Mouse (Mus musculus) intestine, embryonic 16.5 days (tissue): ENCODE measurements around the gene Adamts14. TPM values are rescaled to one million over a fixed set of nuclear protein-coding genes. Genes with fewer than 3 reads are reported as not detected.

ENCODE experiments used
- ATAC-seq: fragments of 200-750 bp; cut with Nextera tagmentation; 2 replicates; pipeline ENCODE4 v1.8.0; 2017; ENCODE audit warnings: moderate TSS enrichment, moderate library complexity
- H3K27ac ChIP-seq: fragments of 300-500 bp; sonication (generic); 2 replicates; pipeline ENCODE4 v1.5.1; 2014; ENCODE audit warnings: mild to moderate bottlenecking, low read length
- H3K27me3 ChIP-seq: fragments of 300-500 bp; sonication (generic); replicated peaks from 2 replicates; pipeline ENCODE4 v1.6.1; 2014; ENCODE audit warnings: low read length, control low read depth, mixed read lengths; ENCODE audit not compliant: control insufficient read depth, insufficient read depth
- H3K36me3 ChIP-seq: fragments of 300-500 bp; sonication (generic); 2 replicates; pipeline ENCODE4 v1.6.1; 2014; ENCODE audit warnings: low read length, control low read depth; ENCODE audit not compliant: control insufficient read depth, insufficient read depth
- H3K4me1 ChIP-seq: fragments of 300-500 bp; sonication (generic); 2 replicates; pipeline ENCODE4 v1.6.1; 2014; ENCODE audit warnings: low read length, control low read depth, mixed read lengths; ENCODE audit not compliant: control insufficient read depth, insufficient read depth
- H3K4me2 ChIP-seq: fragments of 300-500 bp; sonication (generic); 2 replicates; pipeline ENCODE4 v1.6.1; 2014; ENCODE audit warnings: low read depth, low read length, control low read depth
- H3K4me3 ChIP-seq: fragments of 300-500 bp; sonication (generic); 2 replicates; pipeline ENCODE4 v1.5.1; 2014; ENCODE audit warnings: mild to moderate bottlenecking, low read length
- H3K9ac ChIP-seq: fragments of 300-500 bp; sonication (generic); 2 replicates; pipeline ENCODE4 v1.6.1; 2014; ENCODE audit warnings: low read depth, low read length
- H3K9me3 ChIP-seq: fragments of 300-500 bp; sonication (generic); 2 replicates; pipeline ENCODE4 v1.6.1; 2016; ENCODE audit warnings: low read length, control low read depth; ENCODE audit not compliant: control insufficient read depth
- WGBS: fragments of 180-500 bp; shearing (Covaris S2); extraction: QIAGEN DNeasy Blood & Tissue Kit; methylation state at CpG from one replicate; pipeline ENCODE4 v1.1.7; 2014; 5-methylcytosine and 5-hydroxymethylcytosine counted together
- polyA plus RNA-seq: library from polyadenylated mRNA; unstranded; fragments of >200 nt; fragmentation: Nextera tagmentation; extraction: Ambion mirVana; gene quantifications from 2 replicates; pipeline ENCODE4 v1.2.1, GENCODE M21; 2015

The Adamts14 gene
- polyA plus RNA-seq, 1 experiment from 2014 or later, result 0.75 TPM

- ATAC-seq, result no peak
- H3K27ac ChIP-seq, result no peak overlapping the region
- no peaks in the 10 kb centered on the region for H3K4me1 ChIP-seq
- no peak overlapping the region for H3K4me2 ChIP-seq
- H3K36me3 ChIP-seq, result no peaks in the 10 kb centered on the region
- WGBS, result 77% methylated on average over 2 of the region's 2 CpGs
- H3K4me3 ChIP-seq, result no peak overlapping the region
- H3K27me3 ChIP-seq, result no peaks in the 10 kb centered on the region
- H3K9me3 ChIP-seq, result no peaks in the 10 kb centered on the region
- H3K9ac ChIP-seq, result no peak overlapping the region
These were observed 104.8 kb downstream of the Adamts14 start for GRCm38 (mm10) chr10:61168393-61168792.

GRCm38 (mm10) chr10:61167333-61168096 lies 105.7 kb downstream of the Adamts14 start:
- Histone ChIP-seq H3K9ac (no peak overlapping the region), H3K4me3 (no peak overlapping the region), H3K4me1 (no peaks in the 10 kb centered on the region), H3K4me2 (no peak overlapping the region), H3K36me3 (no peaks in the 10 kb centered on the region), H3K9me3 (no peaks in the 10 kb centered on the region), H3K27me3 (no peaks in the 10 kb centered on the region), H3K27ac (no peak overlapping the region)
- WGBS, result 49% methylated on average over 9 of the region's 9 CpGs
- ATAC-seq, result no peak

- H3K4me3 ChIP-seq, result no peak overlapping the region
- no peak overlapping the region for H3K4me2 ChIP-seq
- H3K4me1 ChIP-seq, result no peaks in the 10 kb centered on the region
- H3K36me3 ChIP-seq, result no peaks in the 10 kb centered on the region
- no peak for ATAC-seq
- no peak overlapping the region for H3K9ac ChIP-seq
- no peak overlapping the region for H3K27ac ChIP-seq
- no peaks in the 10 kb centered on the region for H3K9me3 ChIP-seq
- WGBS, result 65% methylated on average over 3 of the region's 3 CpGs
- no peaks in the 10 kb centered on the region for H3K27me3 ChIP-seq
These were observed 110.9 kb downstream of the Adamts14 start for GRCm38 (mm10) chr10:61162366-61162765.

- Histone ChIP-seq H3K27ac (no peak overlapping the region), H3K4me3 (no peak overlapping the region), H3K4me2 (no peak overlapping the region), H3K36me3 (no peaks in the 10 kb centered on the region), H3K27me3 (no peaks in the 10 kb centered on the region), H3K4me1 (no peaks in the 10 kb centered on the region), H3K9ac (no peak overlapping the region), H3K9me3 (no peaks in the 10 kb centered on the region)
- 85% methylated on average over 4 of the region's 4 CpGs for WGBS
- no peak for ATAC-seq
These were observed 112.6 kb downstream of the Adamts14 start for GRCm38 (mm10) chr10:61160671-61161070.

- ATAC-seq, result no peak
- Histone ChIP-seq H3K4me3 (no peak overlapping the region), H3K27me3 (no peaks in the 10 kb centered on the region), H3K4me2 (no peak overlapping the region), H3K27ac (no peak overlapping the region), H3K9me3 (no peaks in the 10 kb centered on the region), H3K9ac (no peak overlapping the region), H3K36me3 (no peaks in the 10 kb centered on the region), H3K4me1 (no peaks in the 10 kb centered on the region)
- 60% methylated on average over 7 of the region's 7 CpGs for WGBS
These were observed 113.1 kb downstream of the Adamts14 start for GRCm38 (mm10) chr10:61160089-61160488.

- no peak overlapping the region for H3K9ac ChIP-seq
- no peak overlapping the region for H3K4me2 ChIP-seq
- H3K4me1 ChIP-seq, result no peaks in the 10 kb centered on the region
- no peak overlapping the region for H3K4me3 ChIP-seq
- H3K36me3 ChIP-seq, result no peaks in the 10 kb centered on the region
- H3K9me3 ChIP-seq, result no peaks in the 10 kb centered on the region
- H3K27me3 ChIP-seq, result no peaks in the 10 kb centered on the region
- 56% methylated on average over 3 of the region's 3 CpGs for WGBS
- ATAC-seq, result no peak
- no peak overlapping the region for H3K27ac ChIP-seq
These were observed 114.6 kb downstream of the Adamts14 start for GRCm38 (mm10) chr10:61158594-61158993.

- no peak overlapping the region for H3K27ac ChIP-seq
- no peak overlapping the region for H3K4me3 ChIP-seq
- WGBS, result 87% methylated on average over 2 of the region's 2 CpGs
- ATAC-seq, result no peak
- no peaks in the 10 kb centered on the region for H3K36me3 ChIP-seq
- H3K9me3 ChIP-seq, result no peaks in the 10 kb centered on the region
- H3K9ac ChIP-seq, result no peak overlapping the region
- no peak overlapping the region for H3K4me2 ChIP-seq
- H3K4me1 ChIP-seq, result no peaks in the 10 kb centered on the region
- H3K27me3 ChIP-seq, result no peaks in the 10 kb centered on the region
These were observed 116.8 kb downstream of the Adamts14 start for GRCm38 (mm10) chr10:61156453-61156852.

- Histone ChIP-seq H3K4me2 (no peak overlapping the region), H3K27me3 (no peaks in the 10 kb centered on the region), H3K4me1 (no peaks in the 10 kb centered on the region), H3K9ac (no peak overlapping the region), H3K36me3 (no peaks in the 10 kb centered on the region), H3K27ac (no peak overlapping the region), H3K9me3 (no peaks in the 10 kb centered on the region), H3K4me3 (no peak overlapping the region)
- no peak for ATAC-seq
- WGBS, result 73% methylated on average over 3 of the region's 3 CpGs
These were observed 117.6 kb downstream of the Adamts14 start for GRCm38 (mm10) chr10:61155611-61156010.

- Histone ChIP-seq H3K27me3 (no peaks in the 10 kb centered on the region), H3K4me2 (no peak overlapping the region), H3K36me3 (no peaks in the 10 kb centered on the region), H3K27ac (no peak overlapping the region), H3K4me3 (no peak overlapping the region), H3K9ac (no peak overlapping the region), H3K4me1 (no peaks in the 10 kb centered on the region; the same call in 1 of the 2 replicates), H3K9me3 (no peaks in the 10 kb centered on the region)
- ATAC-seq, result no peak
These were observed 121.1 kb downstream of the Adamts14 start for GRCm38 (mm10) chr10:61152131-61152530.

GRCm38 (mm10) chr10:61150616-61151015 lies 122.6 kb downstream of the Adamts14 start:
- Histone ChIP-seq H3K4me2 (no peak overlapping the region), H3K4me3 (no peak overlapping the region), H3K27ac (no peak overlapping the region), H3K36me3 (no peaks in the 10 kb centered on the region), H3K27me3 (no peaks in the 10 kb centered on the region), H3K9ac (no peak overlapping the region), H3K9me3 (no peaks in the 10 kb centered on the region), H3K4me1 (peaks cover under 1% of the 10 kb centered on the region)
- 17% methylated on average over 6 of the region's 6 CpGs for WGBS
- no peak for ATAC-seq
